Mouse (Mus musculus) yolk sac, embryonic 10.5 days (tissue): Measurements from ENCODE around the gene P3h2.

Experiments used
- DNase-seq: peaks from one replicate; pipeline ENCODE4 v3.0.0-alpha.2; 2017; ENCODE audit warnings: low spot score

The P3h2 gene

GRCm38 (mm10) chr16:26070376-26070775 is 35.2 kb downstream of the P3h2 start:
- DNase-seq, result no peak

- no peak for DNase-seq
Measured at GRCm38 (mm10) chr16:26065060-26065459, 40.5 kb downstream of the P3h2 start.

- DNase-seq, result no peak
Measured at GRCm38 (mm10) chr16:26060239-26061085, 45.1 kb downstream of the P3h2 start.

- no peak for DNase-seq
Measured at GRCm38 (mm10) chr16:26053631-26054030, 52.0 kb downstream of the P3h2 start.

DNA sequence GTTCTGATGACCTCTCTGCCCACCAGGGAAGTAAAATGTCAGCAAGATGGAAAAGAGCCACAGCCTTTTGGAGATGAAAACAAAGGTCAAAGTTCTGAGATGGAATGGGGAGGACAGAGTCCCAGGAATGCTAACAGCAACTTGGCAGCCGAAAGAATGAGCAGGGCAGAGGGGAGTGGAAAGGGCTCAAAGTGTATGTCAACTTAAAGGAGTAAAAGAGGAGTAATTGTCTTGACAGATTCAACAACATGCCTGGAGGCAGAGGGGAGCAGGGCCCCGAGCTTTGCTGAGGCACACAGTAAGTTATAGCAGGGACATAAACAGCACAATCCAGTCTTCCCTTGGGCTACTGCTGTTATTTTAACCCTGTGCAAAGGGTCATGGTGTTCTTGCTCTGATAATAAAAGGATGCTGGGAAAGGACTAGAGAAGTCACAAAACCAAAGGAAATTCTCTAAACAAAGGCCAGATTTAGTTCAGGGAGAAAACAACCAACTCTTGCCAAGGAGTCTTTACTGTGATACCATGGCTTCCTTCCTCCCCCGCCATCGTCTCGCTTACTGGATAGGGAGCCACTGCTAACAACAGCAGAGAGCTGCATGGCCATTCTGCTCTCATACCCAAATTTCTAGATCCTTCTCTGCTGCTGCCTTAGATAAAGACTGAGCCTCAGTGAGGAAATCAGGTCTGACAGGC is 56.0 kb downstream of the P3h2 start:
- peak; percentile 44 for DNase-seq

- DNase-seq, result no peak
Measured at GRCm38 (mm10) chr16:26047870-26048269, 57.7 kb downstream of the P3h2 start.

GRCm38 (mm10) chr16:26047396-26047795 is 58.2 kb downstream of the P3h2 start:
- no peak for DNase-seq

DNA sequence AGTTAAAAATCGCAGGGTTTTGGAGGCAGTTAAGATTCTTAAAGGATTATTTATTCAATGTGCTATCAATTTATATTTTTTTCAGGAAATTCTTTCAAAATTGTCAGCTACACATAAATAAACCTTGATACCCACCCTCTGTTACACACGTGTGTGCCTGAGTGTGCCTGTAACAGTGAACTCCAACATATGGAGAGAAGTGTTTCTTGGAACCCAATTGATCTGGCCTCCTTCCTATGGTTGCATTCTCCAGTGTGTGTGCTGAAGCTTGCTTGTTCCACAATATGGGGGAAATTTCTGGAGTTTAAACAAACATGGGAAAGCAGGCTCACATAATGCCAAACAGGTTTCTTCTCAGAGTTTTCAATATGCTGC is 63.7 kb downstream of the P3h2 start:
- DNase-seq, result no peak

- no peak for DNase-seq
Measured at GRCm38 (mm10) chr16:26041021-26041928, 64.3 kb downstream of the P3h2 start.

- no peak for DNase-seq
Measured at GRCm38 (mm10) chr16:26039320-26039719, 66.3 kb downstream of the P3h2 start.

- no peak for DNase-seq
Measured at GRCm38 (mm10) chr16:26035525-26035924, 70.1 kb downstream of the P3h2 start.

- no peak for DNase-seq
Measured at GRCm38 (mm10) chr16:26035079-26035478, 70.5 kb downstream of the P3h2 start.

- DNase-seq, result no peak
Measured at GRCm38 (mm10) chr16:26029424-26030012, 76.1 kb downstream of the P3h2 start.

- DNase-seq, result no peak
Measured at GRCm38 (mm10) chr16:26026416-26026815, 79.2 kb downstream of the P3h2 start.

GRCm38 (mm10) chr16:26024543-26024942 is 81.0 kb downstream of the P3h2 start:
- DNase-seq, result no peak

- no peak for DNase-seq
Measured at GRCm38 (mm10) chr16:26023352-26023751, 82.2 kb downstream of the P3h2 start.

DNA sequence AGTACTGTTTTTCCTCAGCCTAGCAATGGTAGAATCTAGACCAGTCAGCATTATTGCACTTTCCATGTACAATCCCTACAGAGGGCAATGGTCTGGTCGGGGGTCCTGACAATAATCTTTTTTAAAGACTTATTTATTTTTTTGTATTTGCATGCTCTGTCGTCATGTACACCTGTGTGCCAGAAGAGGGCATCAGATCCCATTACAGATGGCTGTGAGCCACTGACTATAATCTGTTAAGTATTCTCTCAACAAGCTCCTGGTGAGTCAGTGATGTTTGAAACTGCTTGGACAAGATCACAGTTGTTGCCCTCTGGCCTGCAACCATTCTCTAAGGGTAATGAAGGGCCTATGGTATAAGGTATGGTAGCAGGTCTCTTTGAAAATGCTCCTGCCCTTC is 83.8 kb downstream of the P3h2 start:
- DNase-seq, result no peak

GRCm38 (mm10) chr16:26005811-26006210 is 99.8 kb downstream of the P3h2 start:
- no peak for DNase-seq

GRCm38 (mm10) chr16:26003261-26003660 is 102.3 kb downstream of the P3h2 start:
- peak; percentile 4 for DNase-seq

DNA sequence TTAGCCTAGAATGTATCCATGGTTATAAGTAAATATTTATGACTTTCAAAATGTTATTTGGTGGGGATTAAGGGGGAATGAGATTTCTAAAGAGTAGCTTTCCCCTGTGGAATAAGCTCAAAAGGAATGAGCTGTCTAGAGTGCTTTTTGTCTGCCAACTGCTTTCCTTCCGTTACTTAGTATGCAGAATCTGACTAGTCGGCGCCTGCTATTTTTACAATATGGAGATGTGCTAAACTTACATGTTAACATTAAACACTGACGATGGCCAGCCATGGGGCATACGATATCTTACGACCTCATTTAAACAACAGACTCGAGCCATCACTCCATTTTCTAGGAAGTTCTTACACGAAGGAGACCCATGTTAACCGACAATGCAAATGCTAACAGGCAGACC is 102.7 kb downstream of the P3h2 start:
- no peak for DNase-seq

DNA sequence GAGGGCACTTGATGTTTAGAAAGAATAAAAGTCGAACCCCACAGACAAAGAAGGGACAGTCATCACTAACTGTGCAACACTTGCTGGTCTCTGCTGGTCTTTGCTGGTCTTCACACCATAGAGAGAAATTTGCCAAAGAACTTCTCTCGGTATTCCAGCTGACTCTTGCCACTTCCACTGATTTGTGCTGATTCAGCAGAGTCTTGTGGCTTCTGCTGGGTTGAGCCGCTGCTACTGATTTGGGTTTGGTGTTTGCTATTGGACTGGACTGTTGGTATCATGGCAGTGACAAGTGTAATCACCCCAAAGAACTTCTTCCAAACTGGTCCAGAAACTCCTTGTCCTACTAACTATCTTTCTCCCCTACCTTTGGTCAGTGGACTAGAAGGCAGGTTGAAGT is 111.0 kb downstream of the P3h2 start:
- DNase-seq, result no peak

GRCm38 (mm10) chr16:25987221-25987620 is 118.4 kb downstream of the P3h2 start:
- no peak for DNase-seq
